ENCODE assay signal across 23 mouse cellular contexts in genomic region chr4:118148317-118148687, GRCm38 (mm10). TPM values are rescaled to one million over a fixed set of nuclear protein-coding genes. Genes with fewer than 3 reads are reported as not detected.
DNase-seq lines count a peak whose midpoint lies in the region; ATAC-seq and TF ChIP-seq lines count a peak whose summit lies in the region.
"Had no signal": no experiment of that assay in that cellular context is flagged by ENCODE, and none has a peak within 500 bp of the region (broad histone marks: within the 10 kb centered on the region; RNA-seq: fewer than 3 reads in every experiment).

No protein-coding gene starts in this region.

- no peak for TF ChIP-seq POLR2A in cortical plate, adult 2 months (IDR thresholded peaks at IDR 0.05; ENCODE audit: extremely low read depth, insufficient read depth, low read length)

- peak overlapping the region; percentile 95 for H3K27ac ChIP-seq in gastrocnemius, adult 2 months
- peak overlapping the region; percentile 66 for H3K27ac ChIP-seq in left cerebral cortex, adult 2 months
- H3K27ac ChIP-seq in cortical plate, adult 2 months (ENCODE audit: insufficient read depth, low read length): peak overlapping the region; percentile 82
- no peak overlapping the region for H3K27ac ChIP-seq in midbrain, embryonic 15.5 days
- H3K27ac ChIP-seq: embryonic facial prominence, embryonic 10.5 days; forebrain, embryonic 15.5 days; heart, embryonic 13.5 days; hindbrain, embryonic 12.5 days; kidney, embryonic 15.5 days; limb, embryonic 15.5 days; midbrain, embryonic 12.5 days; stomach, embryonic 15.5 days had no signal

- WGBS in midbrain, embryonic 15.5 days: 91% methylated on average over 10 of the region's 10 CpGs

- H3K9ac ChIP-seq in midbrain, embryonic 15.5 days: no peak overlapping the region
- H3K9ac ChIP-seq: forebrain, embryonic 15.5 days; heart, embryonic 13.5 days; hindbrain, embryonic 12.5 days; kidney, embryonic 15.5 days; limb, embryonic 15.5 days; midbrain, embryonic 12.5 days; stomach, embryonic 15.5 days had no signal

- no peak for TF ChIP-seq CTCF in gastrocnemius, adult 2 months (IDR thresholded peaks at IDR 0.05)
- no peak for TF ChIP-seq CTCF in left cerebral cortex, adult 2 months (IDR thresholded peaks at IDR 0.05)
- TF ChIP-seq CTCF in cortical plate, adult 2 months (IDR thresholded peaks at IDR 0.05; ENCODE audit: extremely low read depth, insufficient read depth, low read length): no peak

- peaks cover 2% of the 10 kb centered on the region; the same call in 1 of the 2 replicates for H3K4me1 ChIP-seq in cortical plate, adult 2 months (ENCODE audit: control insufficient read depth, insufficient read depth, low read length)
- H3K4me1 ChIP-seq in midbrain, embryonic 15.5 days: no peaks in the 10 kb centered on the region
- H3K4me1 ChIP-seq: embryonic facial prominence, embryonic 10.5 days; forebrain, embryonic 15.5 days; hindbrain, embryonic 12.5 days; kidney, embryonic 15.5 days; limb, embryonic 15.5 days; midbrain, embryonic 12.5 days; stomach, embryonic 15.5 days had no signal

- H3K36me3 ChIP-seq in midbrain, embryonic 15.5 days (replicated peaks): peaks cover 74% of the 10 kb centered on the region

- intact Hi-C loops in gastrocnemius, adult 2 months (cut with DNase I): no loop called here
- intact Hi-C loops in gastrocnemius, postnatal 36 days (cut with DNase I): no loop called here
- intact Hi-C loops in left cerebral cortex, adult 2 months (cut with DNase I): loop anchor here (5.0 kb wide), 1 partner anchor 144 kb away; the partner anchor contains the start of gene Ptprf
- intact Hi-C loops in left cerebral cortex, postnatal 25 days (cut with DNase I): no loop called here

- no peaks in the 10 kb centered on the region for H3K27me3 ChIP-seq in midbrain, embryonic 15.5 days (replicated peaks)
- H3K27me3 ChIP-seq: forebrain, embryonic 15.5 days; heart, embryonic 13.5 days; hindbrain, embryonic 12.5 days; kidney, embryonic 15.5 days; limb, embryonic 15.5 days; midbrain, embryonic 12.5 days; stomach, embryonic 15.5 days had no signal

- peak overlapping the region; percentile 46 for H3K4me3 ChIP-seq in gastrocnemius, adult 2 months
- no peak overlapping the region for H3K4me3 ChIP-seq in left cerebral cortex, adult 2 months
- no peak overlapping the region for H3K4me3 ChIP-seq in cortical plate, adult 2 months (ENCODE audit: insufficient read depth, low read length)
- no peak overlapping the region for H3K4me3 ChIP-seq in midbrain, embryonic 15.5 days
- H3K4me3 ChIP-seq: embryonic facial prominence, embryonic 10.5 days; forebrain, embryonic 15.5 days; heart, embryonic 13.5 days; hindbrain, embryonic 12.5 days; kidney, embryonic 15.5 days; limb, embryonic 15.5 days; midbrain, embryonic 12.5 days; stomach, embryonic 15.5 days had no signal

- no peak overlapping the region for H3K4me2 ChIP-seq in midbrain, embryonic 15.5 days
- H3K4me2 ChIP-seq: forebrain, embryonic 15.5 days; heart, embryonic 13.5 days; hindbrain, embryonic 12.5 days; kidney, embryonic 15.5 days; limb, embryonic 15.5 days; midbrain, embryonic 12.5 days; stomach, embryonic 15.5 days had no signal

- H3K9me3 ChIP-seq in midbrain, embryonic 15.5 days: no peaks in the 10 kb centered on the region
- H3K9me3 ChIP-seq: embryonic facial prominence, embryonic 10.5 days; forebrain, embryonic 15.5 days; heart, embryonic 13.5 days; hindbrain, embryonic 12.5 days; kidney, embryonic 15.5 days; limb, embryonic 15.5 days; midbrain, embryonic 12.5 days; stomach, embryonic 15.5 days had no signal

- no peak for DNase-seq in gastrocnemius, adult 2 months
- no peak for DNase-seq in gastrocnemius, postnatal 36 days
- DNase-seq in left cerebral cortex, adult 2 months (ENCODE audit: extremely low spot score in 1 of 2, low spot score in 2 of 2): no peak
- DNase-seq in left cerebral cortex, postnatal 25 days (ENCODE audit: low spot score in 2 of 2): no peak
- DNase-seq: adrenal gland, postnatal 10 days; gastrocnemius, postnatal 10 days; kidney, adult 11 months; kidney, postnatal 36 days; lung, postnatal 10 days; thymus, adult 18-20 months; thymus, postnatal 4 days had no signal

- 0 out of 2 replicates have a peak, but pooled peaks have one; percentile 6 for ATAC-seq in megakaryocyte progenitor cell, adult 5-6 weeks (replicated peaks; ENCODE audit: poor library complexity)
- no peak for ATAC-seq in inflammation-experienced regulatory T-cells, adult 6 months
- no peak for ATAC-seq in midbrain, embryonic 15.5 days (replicated peaks)
- ATAC-seq: forebrain, embryonic 15.5 days had no signal

RNA-seq across cellular contexts. Expression of gene St3gal3, which starts 13.6 kb away (rescaled TPM):
- 10 to 100 TPM; 73.4 to 75.0 TPM for total RNA-seq in gastrocnemius, adult 2 months (2021)
- total RNA-seq in gastrocnemius, postnatal 36 days (2021): 10 to 100 TPM; 65.8 to 68.8 TPM
- total RNA-seq in left cerebral cortex, adult 2 months (2021): 10 to 100 TPM; 46.0 to 47.4 TPM
- total RNA-seq in left cerebral cortex, postnatal 25 days (2021): 10 to 100 TPM; 43.5 to 44.3 TPM
- 52.3 and 55.8 TPM in 2 replicates for polyA plus RNA-seq in cortical plate, adult 2 months (2012; rRNA removed)
- 3.9 and 4.6 TPM in 2 replicates for total RNA-seq in megakaryocyte progenitor cell, adult 5-6 weeks (2015)
- 4.7 and 5.2 TPM in 2 replicates for total RNA-seq in megakaryocyte progenitor cell, adult 5-6 weeks (2017)
- polyA plus RNA-seq in inflammation-experienced regulatory T-cells, adult 6 months (2017; shearing (Covaris generic)): 1 to 10 TPM in 2 of 3 experiments, under 1 TPM in 1; 0.40 to 2.4 (median 1.3) TPM
- polyA plus RNA-seq in midbrain, embryonic 15.5 days (2015; fragmentation: Nextera tagmentation; extraction: Ambion mirVana): 12.6 and 12.9 TPM in 2 replicates

RNA-seq across cellular contexts. Expression of gene Kdm4a, which starts 31.5 kb away (rescaled TPM):
- 10 to 100 TPM; 18.0 to 34.4 TPM for total RNA-seq in gastrocnemius, adult 2 months (2021)
- 10 to 100 TPM; 16.4 to 17.4 TPM for total RNA-seq in gastrocnemius, postnatal 36 days (2021)
- total RNA-seq in left cerebral cortex, adult 2 months (2021): 10 to 100 TPM; 39.6 to 41.0 TPM
- 10 to 100 TPM; 38.3 to 42.2 TPM for total RNA-seq in left cerebral cortex, postnatal 25 days (2021)
- polyA plus RNA-seq in cortical plate, adult 2 months (2012; rRNA removed): 35.3 and 37.8 TPM in 2 replicates
- 9.1 and 9.6 TPM in 2 replicates for total RNA-seq in megakaryocyte progenitor cell, adult 5-6 weeks (2015)
- 20.2 and 27.5 TPM in 2 replicates for total RNA-seq in megakaryocyte progenitor cell, adult 5-6 weeks (2017)
- 10 to 100 TPM in 1 of 3 experiments, 1 to 10 TPM in 2; 3.9 to 12.4 (median 6.9) TPM for polyA plus RNA-seq in inflammation-experienced regulatory T-cells, adult 6 months (2017; shearing (Covaris generic))
- polyA plus RNA-seq in midbrain, embryonic 15.5 days (2015; fragmentation: Nextera tagmentation; extraction: Ambion mirVana): 51.8 and 53.8 TPM in 2 replicates

Comparison
In these comparisons a context has a peak if more than half of its experiments do, and no peak if none do; other contexts are left out.
1. RNA of gene St3gal3, which starts 13.6 kb away (total RNA-seq): 73.4 to 75.0 TPM in gastrocnemius, adult 2 months, 65.8 to 68.8 TPM in gastrocnemius, postnatal 36 days, 46.0 to 47.4 TPM in left cerebral cortex, adult 2 months and 43.5 to 44.3 TPM in left cerebral cortex, postnatal 25 days; 3.9 to 5.2 TPM in megakaryocyte progenitor cell, adult 5-6 weeks; every median in the first group is over 4 times any median in the second.